31 mouse cellular contexts compared by ENCODE assay signal in the genomic region with DNA sequence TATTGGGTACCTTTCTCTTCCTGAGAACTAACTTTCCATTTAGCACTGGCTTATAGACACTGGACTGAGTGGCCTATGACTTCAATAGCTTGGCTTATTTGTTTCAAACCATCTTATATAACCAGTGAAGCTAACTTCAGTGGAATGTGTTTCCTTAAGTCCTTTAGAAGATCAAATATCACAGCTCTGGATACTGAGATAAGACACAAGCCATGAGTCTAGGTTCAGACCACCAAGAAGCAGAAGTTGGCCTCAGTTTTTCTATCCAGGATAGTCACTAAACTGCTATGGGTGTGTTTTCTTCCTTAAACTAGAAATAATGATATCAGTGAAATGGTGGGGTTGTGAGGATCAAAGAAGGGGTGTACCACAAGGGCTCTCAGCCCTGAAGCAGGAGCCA.
"Had no signal": no experiment of that assay in that cellular context is flagged by ENCODE, and none has a peak within 500 bp of the region (broad histone marks: within the 10 kb centered on the region; RNA-seq: fewer than 3 reads in every experiment).

No protein-coding gene starts in this region.

- H3K27ac ChIP-seq: limb, embryonic 10.5 days; limb, embryonic 12.5 days; limb, embryonic 13.5 days; limb, embryonic 15.5 days; liver, embryonic 12.5 days; liver, embryonic 13.5 days; liver, embryonic 14.5 days; liver, embryonic 15.5 days; lung, embryonic 15.5 days; macrophage; midbrain, embryonic 10.5 days; midbrain, embryonic 12.5 days; midbrain, embryonic 13.5 days; midbrain, embryonic 15.5 days; neural tube, embryonic 12.5 days had no signal

- H3K4me1 ChIP-seq: limb, embryonic 10.5 days; limb, embryonic 13.5 days; limb, embryonic 15.5 days; liver, embryonic 12.5 days; liver, embryonic 13.5 days; liver, embryonic 15.5 days; lung, embryonic 15.5 days; megakaryocyte, embryonic 14.5 days; midbrain, embryonic 10.5 days; midbrain, embryonic 12.5 days; midbrain, embryonic 13.5 days; midbrain, embryonic 15.5 days; neural tube, embryonic 12.5 days had no signal

- DNase-seq: left cerebral cortex, postnatal 4 days; liver; liver, embryonic 13.5 days; liver, postnatal 0 days; lung, adult 18-20 months; lung, adult 2 months; lung, embryonic 14.5 days; lung, postnatal 10 days; lung, postnatal 14 days; lung, postnatal 36 days; lung, postnatal 4 days; midbrain, embryonic 14.5 days had no signal

- ATAC-seq: liver, embryonic 12.5 days; liver, postnatal 0 days; midbrain, embryonic 13.5 days; midbrain, embryonic 15.5 days; midbrain, embryonic 16.5 days had no signal

- H3K9ac ChIP-seq: limb, embryonic 12.5 days; limb, embryonic 13.5 days; limb, embryonic 15.5 days; liver, embryonic 12.5 days; liver, embryonic 13.5 days; liver, embryonic 14.5 days; liver, embryonic 15.5 days; liver, postnatal 0 days; lung, embryonic 14.5 days; lung, embryonic 15.5 days; midbrain, embryonic 12.5 days; midbrain, embryonic 13.5 days; midbrain, embryonic 15.5 days; neural tube, embryonic 12.5 days had no signal

- H3K4me3 ChIP-seq: limb, embryonic 10.5 days; limb, embryonic 12.5 days; limb, embryonic 13.5 days; limb, embryonic 15.5 days; liver, embryonic 12.5 days; liver, embryonic 13.5 days; liver, embryonic 15.5 days; lung, embryonic 15.5 days; megakaryocyte, embryonic 14.5 days; midbrain, embryonic 10.5 days; midbrain, embryonic 12.5 days; midbrain, embryonic 13.5 days; midbrain, embryonic 15.5 days; myocyte; neural tube, embryonic 12.5 days had no signal

- H3K9me3 ChIP-seq: limb, embryonic 10.5 days; limb, embryonic 12.5 days; limb, embryonic 13.5 days; limb, embryonic 15.5 days; liver, embryonic 12.5 days; liver, embryonic 13.5 days; lung, embryonic 15.5 days; megakaryocyte, embryonic 14.5 days; midbrain, embryonic 10.5 days; midbrain, embryonic 12.5 days; midbrain, embryonic 13.5 days; midbrain, embryonic 15.5 days; neural tube, embryonic 12.5 days had no signal

- H3K4me2 ChIP-seq: limb, embryonic 12.5 days; limb, embryonic 13.5 days; limb, embryonic 15.5 days; liver, embryonic 11.5 days; liver, embryonic 12.5 days; liver, embryonic 13.5 days; liver, embryonic 15.5 days; lung, embryonic 14.5 days; lung, embryonic 15.5 days; midbrain, embryonic 11.5 days; midbrain, embryonic 12.5 days; midbrain, embryonic 13.5 days; midbrain, embryonic 15.5 days; neural tube, embryonic 12.5 days had no signal

- H3K27me3 ChIP-seq: limb, embryonic 12.5 days; limb, embryonic 13.5 days; limb, embryonic 15.5 days; liver, embryonic 12.5 days; liver, embryonic 13.5 days; liver, embryonic 15.5 days; lung, embryonic 15.5 days; megakaryocyte, embryonic 14.5 days; midbrain, embryonic 12.5 days; midbrain, embryonic 13.5 days; midbrain, embryonic 15.5 days; neural tube, embryonic 12.5 days had no signal

- H3K36me3 ChIP-seq: limb, embryonic 10.5 days; limb, embryonic 12.5 days; limb, embryonic 13.5 days; limb, embryonic 15.5 days; liver, embryonic 12.5 days; liver, embryonic 13.5 days; liver, embryonic 15.5 days; lung, embryonic 15.5 days; midbrain, embryonic 10.5 days; midbrain, embryonic 12.5 days; midbrain, embryonic 13.5 days; midbrain, embryonic 15.5 days; neural tube, embryonic 12.5 days had no signal
